Mouse (Mus musculus): Measurements from ENCODE around the gene Qk.

DNA sequence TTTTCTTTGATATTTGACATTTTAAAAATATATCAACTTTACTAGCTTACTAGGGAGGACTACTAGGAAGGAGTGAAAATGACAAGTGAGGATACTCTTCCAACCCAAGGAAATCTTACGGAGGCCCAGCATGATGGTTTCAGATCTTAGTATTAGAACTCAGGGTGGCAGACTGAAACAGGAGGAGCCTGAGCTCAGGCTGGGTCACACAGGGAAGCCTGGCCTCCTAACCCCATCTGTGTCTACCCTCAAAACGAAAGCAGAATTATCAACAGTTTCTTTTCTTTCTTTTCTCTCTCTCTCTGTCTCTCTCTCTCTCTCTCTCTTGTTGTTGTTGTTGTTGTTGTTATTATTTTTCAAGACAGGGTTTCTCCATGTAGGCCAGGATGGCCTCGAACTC lies 87.2 kb downstream of the Qk start:
- TF ChIP-seq CTCF (conservative IDR thresholded peaks at IDR 0.05; ENCODE audit: insufficient read depth, insufficient read length, low read depth, low read length) (no peak), POLR2A (IDR thresholded peaks at IDR 0.05; ENCODE audit: low read depth, low read length) (no peak)

All from kidney, adult 2 months (tissue).